Mouse (Mus musculus) ES-E14 (cell line): ENCODE results near the gene Agxt2. TPM values are rescaled to one million over a fixed set of nuclear protein-coding genes. Genes with fewer than 3 reads are reported as not detected.

Experiments used
- DNase-seq: peaks from one replicate; pipeline ENCODE4 v3.0.0-alpha.2; 2013; ENCODE audit warnings: low read depth, low spot score
- H3K27ac ChIP-seq: 2 replicates; pipeline ENCODE4 v1.5.1; 2012; ENCODE audit warnings: low read depth, mild to moderate bottlenecking, low read length, moderate library complexity, mixed read lengths; ENCODE audit not compliant: poor library complexity, insufficient read depth, severe bottlenecking
- H3K36me3 ChIP-seq: 2 replicates; pipeline ENCODE4 v1.6.1; 2012; ENCODE audit warnings: mild to moderate bottlenecking, low read length, moderate library complexity, mixed read lengths; ENCODE audit not compliant: control insufficient read depth, poor library complexity, insufficient read depth, severe bottlenecking
- H3K4me1 ChIP-seq, 2 experiments: fragments of 150-350 bp in 1 of 2; sonication (generic) in 1 of 2; 2 replicates each; pipeline ENCODE4 v1.6.1; 2012; ENCODE audit warnings: low read length in 2 of 2, mild to moderate bottlenecking in 1 of 2, mixed read lengths in 1 of 2; ENCODE audit not compliant: control insufficient read depth in 2 of 2, insufficient read depth in 2 of 2, poor library complexity in 1 of 2
- H3K4me3 ChIP-seq, 2 experiments: fragments of 150-350 bp in 1 of 2; sonication (generic) in 1 of 2; 2 replicates each; pipeline ENCODE4 v1.5.1; 2012; ENCODE audit warnings: low read length in 2 of 2, low read depth in 1 of 2, mild to moderate bottlenecking in 1 of 2, mixed read lengths in 1 of 2; ENCODE audit not compliant: insufficient read depth in 1 of 2, poor library complexity in 1 of 2, severe bottlenecking in 1 of 2
- H3K9ac ChIP-seq: 2 replicates; pipeline ENCODE4 v1.6.1; 2012; ENCODE audit warnings: low read depth, mild to moderate bottlenecking, low read length, mixed read lengths; ENCODE audit not compliant: poor library complexity, insufficient read depth, severe bottlenecking
- H3K9me3 ChIP-seq: fragments of 150-350 bp; sonication (generic); 2 replicates; pipeline ENCODE4 v1.6.1; 2012; ENCODE audit warnings: low read depth, mild to moderate bottlenecking, low read length; ENCODE audit not compliant: control insufficient read depth, insufficient read depth
- CHD2 ChIP-seq: IDR thresholded peaks from 2 replicates; pipeline ENCODE4 v1.6.1; 2014; ENCODE audit warnings: mild to moderate bottlenecking, low read depth, low read length, inconsistent platforms
- HCFC1 ChIP-seq: IDR thresholded peaks from 2 replicates; pipeline ENCODE4 v1.6.1; 2012; ENCODE audit warnings: low read length, inconsistent platforms, borderline replicate concordance; ENCODE audit not compliant: insufficient read depth
- MAFK ChIP-seq: IDR thresholded peaks from 2 replicates; pipeline ENCODE4 v1.6.1; 2014; ENCODE audit warnings: mild to moderate bottlenecking, low read depth, low read length, inconsistent platforms; ENCODE audit not compliant: insufficient read depth
- ZC3H11A ChIP-seq: IDR thresholded peaks from 2 replicates; pipeline ENCODE4 v1.6.1; 2012; ENCODE audit warnings: low read depth, mild to moderate bottlenecking, inconsistent platforms, low read length, borderline replicate concordance
- ZNF384 ChIP-seq: IDR thresholded peaks from 2 replicates; pipeline ENCODE4 v1.6.1; 2012; ENCODE audit warnings: low read depth, low read length, inconsistent platforms
- in situ Hi-C, 2 experiments: fragments of 600-800 bp; cut with MboI; formaldehyde crosslinking; loops; one replicate each; pipeline ENCODE4 v1.15.1; 2025; ENCODE audit warnings: low sequenced_read_pairs in 2 of 2, inconsistent platforms in 1 of 2; ENCODE audit not compliant: unreplicated experiment in 2 of 2
- total RNA-seq: library from RNA; depleted of rRNA; stranded (reverse); fragments of 300-350 nt; gene quantifications from 2 replicates; pipeline ENCODE4 v1.2.3, GENCODE M21; 2012

The Agxt2 gene
- total RNA-seq, 1 experiment, result not detected

- in situ Hi-C loops, result no loop called here
- H3K27ac ChIP-seq, result no peak overlapping the region
- no peak overlapping the region for H3K4me3 ChIP-seq
- no peak overlapping the region for H3K9ac ChIP-seq
- TF ChIP-seq CHD2, result no peak
- no peak for TF ChIP-seq MAFK
- no peak for TF ChIP-seq ZNF384
- no peak for TF ChIP-seq ZC3H11A
- TF ChIP-seq HCFC1, result no peak
- H3K36me3 ChIP-seq, result no peaks in the 10 kb centered on the region
- H3K9me3 ChIP-seq, result no peaks in the 10 kb centered on the region
- no peak for DNase-seq
- H3K4me1 ChIP-seq, result no peaks in the 10 kb centered on the region
These were observed 41.5 kb downstream of the Agxt2 start for GRCm38 (mm10) chr15:10399795-10400194.

- in situ Hi-C loops, result no loop called here
- DNase-seq, result no peak
- H3K36me3 ChIP-seq, result no peaks in the 10 kb centered on the region
- no peaks in the 10 kb centered on the region for H3K9me3 ChIP-seq
- H3K4me1 ChIP-seq, result no peaks in the 10 kb centered on the region
- TF ChIP-seq ZNF384 (no peak), ZC3H11A (no peak), HCFC1 (no peak), CHD2 (no peak), MAFK (no peak)
- no peak overlapping the region for H3K9ac ChIP-seq
- no peak overlapping the region for H3K27ac ChIP-seq
- H3K4me3 ChIP-seq, result no peak overlapping the region
These were observed 42.1 kb downstream of the Agxt2 start for GRCm38 (mm10) chr15:10400415-10400814.

GRCm38 (mm10) chr15:10409842-10410241 lies 51.5 kb downstream of the Agxt2 start:
- Histone ChIP-seq H3K9ac (no peak overlapping the region), H3K27ac (no peak overlapping the region), H3K4me1 (no peaks in the 10 kb centered on the region), H3K9me3 (no peaks in the 10 kb centered on the region), H3K36me3 (no peaks in the 10 kb centered on the region), H3K4me3 (no peak overlapping the region)
- in situ Hi-C loops, result no loop called here
- no peak for TF ChIP-seq ZC3H11A
- no peak for TF ChIP-seq CHD2
- no peak for TF ChIP-seq HCFC1
- no peak for TF ChIP-seq ZNF384
- TF ChIP-seq MAFK, result no peak
- no peak for DNase-seq

- Histone ChIP-seq H3K4me1 (no peaks in the 10 kb centered on the region), H3K36me3 (no peaks in the 10 kb centered on the region), H3K27ac (no peak overlapping the region), H3K9me3 (no peaks in the 10 kb centered on the region), H3K4me3 (no peak overlapping the region), H3K9ac (no peak overlapping the region)
- TF ChIP-seq CHD2, result no peak
- TF ChIP-seq ZC3H11A, result no peak
- no peak for TF ChIP-seq ZNF384
- no peak for TF ChIP-seq HCFC1
- TF ChIP-seq MAFK, result no peak
- DNase-seq, result no peak
- in situ Hi-C loops, result no loop called here
These were observed 52.5 kb downstream of the Agxt2 start for GRCm38 (mm10) chr15:10410881-10411280.

- Histone ChIP-seq H3K4me1 (no peaks in the 10 kb centered on the region), H3K9me3 (no peaks in the 10 kb centered on the region), H3K36me3 (no peaks in the 10 kb centered on the region), H3K27ac (no peak overlapping the region), H3K4me3 (no peak overlapping the region), H3K9ac (no peak overlapping the region)
- no peak for DNase-seq
- in situ Hi-C loops, result no loop called here
- TF ChIP-seq MAFK (no peak), ZC3H11A (no peak), HCFC1 (no peak)
These were observed 55.3 kb downstream of the Agxt2 start for GRCm38 (mm10) chr15:10413656-10414055.
